In the genomic region with DNA sequence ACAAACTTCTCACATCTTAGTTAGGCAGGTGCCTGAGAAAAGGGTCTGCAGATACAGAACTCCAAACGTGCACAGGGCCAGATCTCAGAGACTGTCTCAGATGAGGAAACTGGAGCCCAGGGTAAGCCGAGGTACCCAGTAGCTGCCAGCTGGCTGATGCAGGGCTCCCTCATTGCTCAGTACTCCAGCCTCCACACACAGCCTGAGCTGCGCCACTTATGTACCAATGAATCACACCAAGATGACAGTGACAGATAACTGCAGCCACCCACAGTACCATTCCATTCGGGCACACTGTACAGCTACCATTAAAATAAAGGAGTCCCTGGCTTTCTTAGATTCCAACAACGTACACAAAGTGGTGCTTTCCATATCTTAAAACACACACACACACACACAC, we compare ENCODE assay signal across 7 mouse cellular contexts. TPM values are rescaled to one million over a fixed set of nuclear protein-coding genes. Genes with fewer than 3 reads are reported as not detected.
DNase-seq lines count a peak whose midpoint lies in the region; ATAC-seq lines count a peak whose summit lies in the region.

No protein-coding gene starts in this region.

- no peaks in the 10 kb centered on the region for H3K27me3 ChIP-seq in kidney, embryonic 16.5 days (ENCODE audit: insufficient read depth, low read length)
- H3K27me3 ChIP-seq in embryonic facial prominence, embryonic 12.5 days: no peaks in the 10 kb centered on the region
- no peaks in the 10 kb centered on the region for H3K27me3 ChIP-seq in hindbrain, embryonic 16.5 days (replicated peaks; ENCODE audit: control insufficient read depth, insufficient read depth, low read length)
- no peaks in the 10 kb centered on the region for H3K27me3 ChIP-seq in liver, embryonic 16.5 days (ENCODE audit: control insufficient read depth, insufficient read depth, low read depth, low read length)
- no peaks in the 10 kb centered on the region for H3K27me3 ChIP-seq in stomach, embryonic 15.5 days (replicated peaks)

- no peak for ATAC-seq in kidney, embryonic 16.5 days (ENCODE audit: low FRiP score, low TSS enrichment)
- ATAC-seq in embryonic facial prominence, embryonic 12.5 days (ENCODE audit: insufficient number of reproducible peaks, insufficient read depth, low FRiP score, low TSS enrichment): no peak
- no peak for ATAC-seq in hindbrain, embryonic 16.5 days
- no peak for ATAC-seq in liver, embryonic 16.5 days (ENCODE audit: low read depth)
- ATAC-seq in stomach, embryonic 15.5 days (ENCODE audit: insufficient read depth, low FRiP score, low read depth): no peak
- ATAC-seq in cerebellum, adult (ENCODE audit: insufficient number of reproducible peaks, low FRiP score, low TSS enrichment): no peak

- H3K4me1 ChIP-seq in kidney, embryonic 16.5 days (ENCODE audit: insufficient read depth, low read length): peaks cover 55% of the 10 kb centered on the region
- peaks cover 32% of the 10 kb centered on the region for H3K4me1 ChIP-seq in embryonic facial prominence, embryonic 12.5 days
- peaks cover 39% of the 10 kb centered on the region for H3K4me1 ChIP-seq in hindbrain, embryonic 16.5 days (ENCODE audit: control insufficient read depth, insufficient read depth, low read depth, low read length)
- H3K4me1 ChIP-seq in liver, embryonic 16.5 days (ENCODE audit: control insufficient read depth, low read depth, low read length): peaks cover 59% of the 10 kb centered on the region
- H3K4me1 ChIP-seq in stomach, embryonic 15.5 days: peaks cover 62% of the 10 kb centered on the region

- H3K9ac ChIP-seq in kidney, embryonic 16.5 days (replicated peaks; ENCODE audit: low read length): peak overlapping the region; percentile 77
- H3K9ac ChIP-seq in embryonic facial prominence, embryonic 12.5 days: no peak overlapping the region
- H3K9ac ChIP-seq in hindbrain, embryonic 16.5 days (ENCODE audit: low read depth, low read length): 0 out of 2 replicates have a peak overlapping the region, but pooled peaks have one; percentile 35
- H3K9ac ChIP-seq in liver, embryonic 16.5 days (ENCODE audit: low read depth, low read length): no peak overlapping the region
- no peak overlapping the region for H3K9ac ChIP-seq in stomach, embryonic 15.5 days

- H3K27ac ChIP-seq in kidney, embryonic 16.5 days (ENCODE audit: low read length): peak overlapping the region; percentile 7; the same call in 1 of the 2 replicates
- H3K27ac ChIP-seq in embryonic facial prominence, embryonic 12.5 days: no peak overlapping the region
- peak overlapping the region; percentile 78; the same call in 1 of the 2 replicates for H3K27ac ChIP-seq in hindbrain, embryonic 16.5 days (ENCODE audit: low read depth, low read length)
- 0 out of 2 replicates have a peak overlapping the region, but pooled peaks have one; percentile 28 for H3K27ac ChIP-seq in liver, embryonic 16.5 days (ENCODE audit: low read length)
- H3K27ac ChIP-seq in stomach, embryonic 15.5 days: peak overlapping the region; percentile 96

- 0 out of 2 replicates have a peak overlapping the region, but pooled peaks have one; percentile 82 for H3K4me3 ChIP-seq in kidney, embryonic 16.5 days (ENCODE audit: low read length)
- 0 out of 2 replicates have a peak overlapping the region, but pooled peaks have one; percentile 70 for H3K4me3 ChIP-seq in embryonic facial prominence, embryonic 12.5 days
- H3K4me3 ChIP-seq in hindbrain, embryonic 16.5 days (ENCODE audit: low read length): peak overlapping the region; percentile 83; the same call in 1 of the 2 replicates
- H3K4me3 ChIP-seq in liver, embryonic 16.5 days (ENCODE audit: low read depth, low read length): peak overlapping the region; percentile 74
- H3K4me3 ChIP-seq in stomach, embryonic 15.5 days (replicated peaks): peak overlapping the region; percentile 63

- WGBS in kidney, embryonic 16.5 days: 53% methylated on average over 5 of the region's 5 CpGs
- WGBS in embryonic facial prominence, embryonic 12.5 days: 76% methylated on average over 5 of the region's 5 CpGs
- WGBS in hindbrain, embryonic 16.5 days: 55% methylated on average over 5 of the region's 5 CpGs
- 49% methylated on average over 5 of the region's 5 CpGs for WGBS in liver, embryonic 16.5 days (ENCODE audit: insufficient replicate concordance)
- 27% methylated on average over 5 of the region's 5 CpGs for WGBS in stomach, embryonic 15.5 days

- H3K4me2 ChIP-seq in kidney, embryonic 16.5 days (replicated peaks; ENCODE audit: low read depth, low read length): peak overlapping the region; percentile 85; the same call in 1 of the 2 replicates
- H3K4me2 ChIP-seq in embryonic facial prominence, embryonic 12.5 days (replicated peaks): no peak overlapping the region
- H3K4me2 ChIP-seq in hindbrain, embryonic 16.5 days (ENCODE audit: low read length): peak overlapping the region; percentile 88
- peak overlapping the region; percentile 97 for H3K4me2 ChIP-seq in liver, embryonic 16.5 days (ENCODE audit: low read depth, low read length)
- H3K4me2 ChIP-seq in stomach, embryonic 15.5 days: peak overlapping the region; percentile 67

- DNase-seq in kidney, adult 11 months: no peak

- H3K9me3 ChIP-seq in kidney, embryonic 16.5 days (ENCODE audit: low read length): no peaks in the 10 kb centered on the region
- H3K9me3 ChIP-seq in embryonic facial prominence, embryonic 12.5 days: no peaks in the 10 kb centered on the region
- H3K9me3 ChIP-seq in hindbrain, embryonic 16.5 days (ENCODE audit: control insufficient read depth, low read length): no peaks in the 10 kb centered on the region
- no peaks in the 10 kb centered on the region for H3K9me3 ChIP-seq in liver, embryonic 16.5 days (replicated peaks; ENCODE audit: control insufficient read depth, low read length)
- H3K9me3 ChIP-seq in stomach, embryonic 15.5 days: no peaks in the 10 kb centered on the region

- H3K36me3 ChIP-seq in kidney, embryonic 16.5 days (ENCODE audit: insufficient read depth, low read length): no peaks in the 10 kb centered on the region
- no peaks in the 10 kb centered on the region for H3K36me3 ChIP-seq in embryonic facial prominence, embryonic 12.5 days
- H3K36me3 ChIP-seq in hindbrain, embryonic 16.5 days (ENCODE audit: control insufficient read depth, insufficient read depth, low read length): no peaks in the 10 kb centered on the region
- H3K36me3 ChIP-seq in liver, embryonic 16.5 days (ENCODE audit: control insufficient read depth, insufficient read depth): no peaks in the 10 kb centered on the region
- H3K36me3 ChIP-seq in stomach, embryonic 15.5 days: no peaks in the 10 kb centered on the region

RNA-seq across cellular contexts. Expression of gene Per2, which starts 1.4 kb away (rescaled TPM):
- polyA plus RNA-seq in kidney, embryonic 16.5 days (2015; fragmentation: Nextera tagmentation; extraction: Ambion mirVana): 4.2 and 4.6 TPM in 2 replicates
- polyA plus RNA-seq in embryonic facial prominence, embryonic 12.5 days (2016; fragmentation: Nextera tagmentation; extraction: Ambion mirVana): 2.5 TPM in 2 replicates
- polyA plus RNA-seq in hindbrain, embryonic 16.5 days (2015; fragmentation: Nextera tagmentation; extraction: Ambion mirVana): 5.0 and 5.8 TPM in 2 replicates
- polyA plus RNA-seq in liver, embryonic 16.5 days (2015; fragmentation: Nextera tagmentation; extraction: Ambion mirVana): 3.6 and 4.1 TPM in 2 replicates
- polyA plus RNA-seq in stomach, embryonic 15.5 days (2015; fragmentation: Nextera tagmentation; extraction: Ambion mirVana): 5.4 and 6.5 TPM in 2 replicates

RNA-seq across cellular contexts. Expression of gene Traf3ip1, which starts 36.7 kb away (rescaled TPM):
- polyA plus RNA-seq in kidney, embryonic 16.5 days (2015; fragmentation: Nextera tagmentation; extraction: Ambion mirVana): 10.7 and 11.3 TPM in 2 replicates
- polyA plus RNA-seq in embryonic facial prominence, embryonic 12.5 days (2016; fragmentation: Nextera tagmentation; extraction: Ambion mirVana): 12.4 and 14.1 TPM in 2 replicates
- 10.4 TPM in 2 replicates for polyA plus RNA-seq in hindbrain, embryonic 16.5 days (2015; fragmentation: Nextera tagmentation; extraction: Ambion mirVana)
- 1.5 and 2.0 TPM in 2 replicates for polyA plus RNA-seq in liver, embryonic 16.5 days (2015; fragmentation: Nextera tagmentation; extraction: Ambion mirVana)
- polyA plus RNA-seq in stomach, embryonic 15.5 days (2015; fragmentation: Nextera tagmentation; extraction: Ambion mirVana): 7.8 and 8.4 TPM in 2 replicates

RNA-seq across cellular contexts. Expression of gene Hes6, which starts 43.9 kb away (rescaled TPM):
- polyA plus RNA-seq in kidney, embryonic 16.5 days (2015; fragmentation: Nextera tagmentation; extraction: Ambion mirVana): 69.0 and 72.2 TPM in 2 replicates
- polyA plus RNA-seq in embryonic facial prominence, embryonic 12.5 days (2016; fragmentation: Nextera tagmentation; extraction: Ambion mirVana): 134 and 139 TPM in 2 replicates
- 138 and 150 TPM in 2 replicates for polyA plus RNA-seq in hindbrain, embryonic 16.5 days (2015; fragmentation: Nextera tagmentation; extraction: Ambion mirVana)
- 18.6 and 19.7 TPM in 2 replicates for polyA plus RNA-seq in liver, embryonic 16.5 days (2015; fragmentation: Nextera tagmentation; extraction: Ambion mirVana)
- polyA plus RNA-seq in stomach, embryonic 15.5 days (2015; fragmentation: Nextera tagmentation; extraction: Ambion mirVana): 82.9 and 89.5 TPM in 2 replicates

RNA-seq across cellular contexts. Expression of gene Ilkap, which starts 59.1 kb away (rescaled TPM):
- 140 and 143 TPM in 2 replicates for polyA plus RNA-seq in kidney, embryonic 16.5 days (2015; fragmentation: Nextera tagmentation; extraction: Ambion mirVana)
- 171 and 174 TPM in 2 replicates for polyA plus RNA-seq in embryonic facial prominence, embryonic 12.5 days (2016; fragmentation: Nextera tagmentation; extraction: Ambion mirVana)
- 140 and 145 TPM in 2 replicates for polyA plus RNA-seq in hindbrain, embryonic 16.5 days (2015; fragmentation: Nextera tagmentation; extraction: Ambion mirVana)
- 57.6 and 63.2 TPM in 2 replicates for polyA plus RNA-seq in liver, embryonic 16.5 days (2015; fragmentation: Nextera tagmentation; extraction: Ambion mirVana)
- polyA plus RNA-seq in stomach, embryonic 15.5 days (2015; fragmentation: Nextera tagmentation; extraction: Ambion mirVana): 119 and 128 TPM in 2 replicates

Comparison
In these comparisons a context has a peak if more than half of its experiments do, and no peak if none do; other contexts are left out.
1. H3K9ac ChIP-seq: peak in kidney, embryonic 16.5 days (single experiment) and hindbrain, embryonic 16.5 days (single experiment); none in embryonic facial prominence, embryonic 12.5 days (single experiment), liver, embryonic 16.5 days (single experiment) and stomach, embryonic 15.5 days (single experiment).
2. Peak in every context shown above with its lines, with median percentiles within 50 percentile points of each other: H3K4me3 ChIP-seq.